Mouse (Mus musculus) lung, adult 2 months (tissue): ENCODE measurements at regions not wholly inside any gene's neighbourhood (a gene's known extent, or its start where the extent isn't known, plus 50 kb on each side); places are given as distances from the start of the nearest gene placed in this dataset.

Source experiments
- CTCF ChIP-seq: fragments of 200-500 bp; IDR thresholded peaks from 2 replicates; pipeline ENCODE4 v1.5.1; 2011; ENCODE audit warnings: mild to moderate bottlenecking, low read length, control low read depth; ENCODE audit not compliant: insufficient read depth
- POLR2A ChIP-seq: fragments of 200-500 bp; IDR thresholded peaks from 2 replicates; pipeline ENCODE4 v1.6.1; 2011; ENCODE audit warnings: low read depth, mild to moderate bottlenecking, control low read depth, low read length, borderline replicate concordance; ENCODE audit errors: extremely low read depth

- TF ChIP-seq POLR2A (no peak), CTCF (no peak)
Measured at GRCm38 (mm10) chr19:18185211-18185610, 347.8 kb upstream of the Pcsk5 start.
